Mouse (Mus musculus) C2C12 (cell line): Measurements from ENCODE around the gene Klrb1c.
"Not testable (repeated sequence)": the region's sequence is repeated elsewhere in the genome, so short reads cannot be mapped to it uniquely, and the experiment has no call there.

Experiments
- CEBPB ChIP-seq: IDR thresholded peaks from one replicate; pipeline ENCODE4 v1.6.1; 2011; ENCODE audit warnings: low read depth, mild to moderate bottlenecking, control low read depth, moderate library complexity
- CTCF ChIP-seq: IDR thresholded peaks from one replicate; pipeline ENCODE4 v1.5.1; 2011; ENCODE audit not compliant: control insufficient read depth, insufficient read depth, insufficient read length
- FOSL1 ChIP-seq: IDR thresholded peaks from one replicate; pipeline ENCODE4 v1.8.0; 2011; ENCODE audit warnings: mild to moderate bottlenecking, low read length; ENCODE audit not compliant: poor library complexity, insufficient read depth, severe bottlenecking
- MYOD1 ChIP-seq: IDR thresholded peaks from one replicate; pipeline ENCODE4 v1.6.1; 2011; ENCODE audit warnings: low read depth; ENCODE audit not compliant: control insufficient read depth, insufficient read length
- MYOG ChIP-seq: IDR thresholded peaks from one replicate; pipeline ENCODE4 v1.6.1; 2011; ENCODE audit not compliant: control insufficient read depth, insufficient read length; ENCODE audit errors: extremely low read depth
- USF1 ChIP-seq: IDR thresholded peaks from one replicate; pipeline ENCODE4 v1.6.1; 2011; ENCODE audit warnings: low read depth, mild to moderate bottlenecking, control low read depth, moderate library complexity

GRCm38 (mm10) chr6:128754748-128755401 lies 34.1 kb downstream of the Klrb1c start:
- TF ChIP-seq USF1, MYOD1, CTCF, MYOG, FOSL1, CEBPB: not testable (repeated sequence)
